Mouse (Mus musculus): Measurements from ENCODE around the gene Olfr170. TPM values are rescaled to one million over a fixed set of nuclear protein-coding genes. Genes with fewer than 3 reads are reported as not detected.
"Not testable (repeated sequence)": the region's sequence is repeated elsewhere in the genome, so short reads cannot be mapped to it uniquely, and the experiment has no call there.

Olfr170 gene
- total RNA-seq (2014; rRNA removed) (not detected in 2 replicates), polyA plus RNA-seq (2012; rRNA removed) (not detected in 2 replicates)

GRCm38 (mm10) chr16:19611782-19612181 is at the start of gene Olfr170:
Olfr170 (minus strand) TSS chr16:19611882.
- not testable (repeated sequence) for H3K79me2 ChIP-seq (ENCODE audit: control insufficient read depth, insufficient read depth, low read length); H3K4me1 ChIP-seq (ENCODE audit: control insufficient read depth, insufficient read depth, low read length); H3K27ac ChIP-seq (replicated peaks; ENCODE audit: insufficient read depth, low read depth, low read length); H3K9ac ChIP-seq (ENCODE audit: low read depth, low read length); DNase-seq (ENCODE audit: extremely low read depth, low read depth, low spot score); H3K4me3 ChIP-seq (ENCODE audit: insufficient read depth, low read depth, low read length); H3K36me3 ChIP-seq (ENCODE audit: control insufficient read depth, insufficient read depth, low read length); H3K27me3 ChIP-seq (ENCODE audit: control insufficient read depth, insufficient read depth, low read length)
- 84% methylated on average over 2 of the region's 2 CpGs for WGBS

- H3K4me3 ChIP-seq (ENCODE audit: insufficient read depth, low read depth, low read length), result no peak within 1 kb of the TSS
- H3K79me2 ChIP-seq (ENCODE audit: control insufficient read depth, insufficient read depth, low read length), result no peaks in the 10 kb centered on the region
- H3K27me3 ChIP-seq (ENCODE audit: control insufficient read depth, insufficient read depth, low read length), result no peaks in the 10 kb centered on the region
- WGBS, result 71% methylated on average over 1 of the region's 1 CpGs
- no peak within 1 kb of the TSS for H3K27ac ChIP-seq (replicated peaks; ENCODE audit: insufficient read depth, low read depth, low read length)
- no peak within 1 kb of the TSS for H3K9ac ChIP-seq (ENCODE audit: low read depth, low read length)
- DNase-seq (ENCODE audit: extremely low read depth, low read depth, low spot score), result no peak
- TF ChIP-seq CTCF (IDR thresholded peaks at IDR 0.05; ENCODE audit: low read depth, low read length), result no peak
- no peak for TF ChIP-seq POLR2A (IDR thresholded peaks at IDR 0.05; ENCODE audit: extremely low read depth, insufficient read depth, low read length)
- H3K4me1 ChIP-seq (ENCODE audit: control insufficient read depth, insufficient read depth, low read length), result no peaks in the 10 kb centered on the region
- H3K36me3 ChIP-seq (ENCODE audit: control insufficient read depth, insufficient read depth, low read length), result no peaks in the 10 kb centered on the region
Observed at GRCm38 (mm10) chr16:19629816-19630215, 18.1 kb upstream of the Olfr170 start, which contains the start of gene Olfr171. Olfr171 (minus strand) TSS chr16:19629916.

GRCm38 (mm10) chr16:19603166-19603565 is 8.5 kb downstream of the Olfr170 start:
- TF ChIP-seq CTCF (IDR thresholded peaks at IDR 0.05; ENCODE audit: low read depth, low read length), result no peak
- H3K4me1 ChIP-seq (ENCODE audit: control insufficient read depth, insufficient read depth, low read length), result no peaks in the 10 kb centered on the region
- WGBS, result 47% methylated on average over 2 of the region's 2 CpGs
- no peaks in the 10 kb centered on the region for H3K79me2 ChIP-seq (ENCODE audit: control insufficient read depth, insufficient read depth, low read length)
- no peak overlapping the region for H3K4me3 ChIP-seq (ENCODE audit: insufficient read depth, low read depth, low read length)
- H3K36me3 ChIP-seq (ENCODE audit: control insufficient read depth, insufficient read depth, low read length), result no peaks in the 10 kb centered on the region
- no peaks in the 10 kb centered on the region for H3K27me3 ChIP-seq (ENCODE audit: control insufficient read depth, insufficient read depth, low read length)
- no peak for DNase-seq (ENCODE audit: extremely low read depth, low read depth, low spot score)
- no peak overlapping the region for H3K27ac ChIP-seq (replicated peaks; ENCODE audit: insufficient read depth, low read depth, low read length)
- no peak overlapping the region for H3K9ac ChIP-seq (ENCODE audit: low read depth, low read length)

- H3K4me3 ChIP-seq (ENCODE audit: insufficient read depth, low read depth, low read length); H3K36me3 ChIP-seq (ENCODE audit: control insufficient read depth, insufficient read depth, low read length); DNase-seq (ENCODE audit: extremely low read depth, low read depth, low spot score); H3K4me1 ChIP-seq (ENCODE audit: control insufficient read depth, insufficient read depth, low read length); H3K9ac ChIP-seq (ENCODE audit: low read depth, low read length); H3K79me2 ChIP-seq (ENCODE audit: control insufficient read depth, insufficient read depth, low read length); H3K27ac ChIP-seq (replicated peaks; ENCODE audit: insufficient read depth, low read depth, low read length); H3K27me3 ChIP-seq (ENCODE audit: control insufficient read depth, insufficient read depth, low read length): not testable (repeated sequence)
- WGBS, result 84% methylated on average over 2 of the region's 2 CpGs
Observed at GRCm38 (mm10) chr16:19571709-19572108, 40.0 kb downstream of the Olfr170 start, which contains the start of gene Olfr169. Olfr169 (minus strand) TSS chr16:19571809.

Other genes with a start within 250 kb of the Olfr170 start
- gene Olfr165, start 188.7 kb downstream of the Olfr170 start, total RNA-seq (2014; rRNA removed), result not detected in 2 replicates
- gene Olfr165, start 188.7 kb downstream of the Olfr170 start, polyA plus RNA-seq (2012; rRNA removed), result not detected in 2 replicates
- gene Olfr166, start 128.2 kb downstream of the Olfr170 start, total RNA-seq (2014; rRNA removed), result not detected in 2 replicates
- gene Olfr166, start 128.2 kb downstream of the Olfr170 start, polyA plus RNA-seq (2012; rRNA removed), result 0.09 TPM in 1 of 2 replicates, not detected in the other
- gene Olfr167, start 89.6 kb downstream of the Olfr170 start, total RNA-seq (2014; rRNA removed), result not detected in 2 replicates
- gene Olfr167, start 89.6 kb downstream of the Olfr170 start, polyA plus RNA-seq (2012; rRNA removed), result not detected in 2 replicates
- gene Olfr168, start 76.3 kb downstream of the Olfr170 start, total RNA-seq (2014; rRNA removed), result not detected in 2 replicates
- not detected in 2 replicates for gene Olfr168, start 76.3 kb downstream of the Olfr170 start, polyA plus RNA-seq (2012; rRNA removed)
- gene Olfr169, start 40.1 kb downstream of the Olfr170 start, total RNA-seq (2014; rRNA removed), result not detected in 2 replicates
- not detected in 2 replicates for gene Olfr169, start 40.1 kb downstream of the Olfr170 start, polyA plus RNA-seq (2012; rRNA removed)
- not detected in 2 replicates for gene Olfr171, start 18.0 kb upstream of the Olfr170 start, total RNA-seq (2014; rRNA removed)
- not detected in 2 replicates for gene Olfr171, start 18.0 kb upstream of the Olfr170 start, polyA plus RNA-seq (2012; rRNA removed)
- gene Lamp3, start 94.5 kb upstream of the Olfr170 start, total RNA-seq (2014; rRNA removed), result not detected in 2 replicates
- gene Lamp3, start 94.5 kb upstream of the Olfr170 start, polyA plus RNA-seq (2012; rRNA removed), result not detected in 2 replicates
- 0.09 and 0.20 TPM in 2 replicates for gene B3gnt5, start 148.3 kb upstream of the Olfr170 start, total RNA-seq (2014; rRNA removed)
- 0.02 TPM in 2 replicates for gene B3gnt5, start 148.3 kb upstream of the Olfr170 start, polyA plus RNA-seq (2012; rRNA removed)